Mouse (Mus musculus) megakaryocyte, embryonic 14.5 days (primary cell): Measurements from ENCODE around the gene Bhmt2.

Experiments
- FLI1 ChIP-seq: IDR thresholded peaks from 2 replicates; pipeline ENCODE4 v1.6.1; 2012; ENCODE audit warnings: low read length, inconsistent platforms, mixed read lengths
- GATA1 ChIP-seq: IDR thresholded peaks from 3 replicates; pipeline ENCODE4 v1.6.1; 2012; ENCODE audit warnings: mixed read lengths, low read length, inconsistent platforms, borderline replicate concordance

- no peak for TF ChIP-seq GATA1
- TF ChIP-seq FLI1, result no peak
Observed at GRCm38 (mm10) chr13:93672371-93672770, 1.7 kb downstream of the Bhmt2 start.
